Mouse (Mus musculus): ENCODE results near the gene Iglon5. TPM values are rescaled to one million over a fixed set of nuclear protein-coding genes. Genes with fewer than 3 reads are reported as not detected.
A peak's percentile ranks its signal among the peaks of the same experiment; 100 is the strongest.

Gene Iglon5
- 9.6 and 10.7 TPM in 2 replicates for polyA plus RNA-seq (2015; fragmentation: Nextera tagmentation; extraction: Ambion mirVana)

DNA sequence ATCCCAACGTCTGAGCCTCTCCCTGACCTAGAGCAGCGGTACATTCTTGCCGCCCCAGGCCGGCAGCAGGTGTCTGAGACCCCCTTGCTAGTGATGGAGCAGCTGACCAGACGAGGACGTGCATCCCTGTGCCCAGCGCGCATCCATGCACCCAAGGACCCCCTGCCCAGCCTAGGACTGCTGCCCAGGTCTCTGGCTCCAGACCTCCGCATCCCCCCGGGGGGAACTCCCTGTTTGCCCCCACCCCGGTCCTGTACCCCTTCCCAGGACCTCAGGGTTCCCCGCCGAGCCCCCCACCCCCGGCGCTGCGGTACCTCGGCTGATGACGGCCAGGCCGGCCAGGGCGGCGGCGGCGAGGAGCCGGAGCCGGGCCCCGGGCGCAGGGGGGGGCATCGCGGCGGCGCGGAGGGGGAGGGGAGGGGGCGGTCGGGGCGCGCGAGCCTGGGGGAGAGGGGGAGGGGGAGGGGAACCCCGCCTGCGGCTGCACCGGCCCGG is at the start of gene Iglon5:
Gene Iglon5 (minus strand): TSS at position 445 of the 495 bp plus-strand sequence.
- Histone ChIP-seq H3K4me1 (replicated peaks) (peaks cover 23% of the 10 kb centered on the region), H3K4me3 (peak within 1 kb of the TSS; percentile 78), H3K9me3 (no peaks in the 10 kb centered on the region), H3K27me3 (no peaks in the 10 kb centered on the region), H3K27ac (replicated peaks) (peak within 1 kb of the TSS; percentile 89), H3K36me3 (no peaks in the 10 kb centered on the region), H3K9ac (peak within 1 kb of the TSS; percentile 86), H3K4me2 (peak within 1 kb of the TSS; percentile 73)
- under 1% methylated on average over 12 of the region's 41 CpGs for WGBS
- ATAC-seq (ENCODE audit: low FRiP score, low read depth), result peak; percentile 50

DNA sequence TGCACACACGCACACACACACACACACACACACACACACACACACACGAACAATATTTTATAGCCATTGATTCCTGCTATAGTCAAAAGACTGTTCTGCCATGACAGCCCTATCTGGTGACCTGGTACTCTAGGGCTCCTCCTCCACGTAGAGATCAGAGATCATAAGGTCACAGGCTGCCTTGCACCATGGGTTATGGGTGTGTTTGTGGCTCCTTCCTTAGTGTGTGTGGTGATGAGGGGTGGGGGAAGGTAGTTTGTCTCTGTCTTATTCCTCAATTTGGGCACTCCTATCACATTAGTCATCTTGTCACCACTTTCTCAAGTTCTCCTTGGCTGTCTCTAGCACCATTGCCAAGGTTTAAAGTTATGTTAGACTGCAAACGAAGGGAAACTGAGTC is 48.6 kb upstream of the Iglon5 start:
- WGBS, result 66% methylated on average over 4 of the region's 4 CpGs
- no peaks in the 10 kb centered on the region for H3K4me1 ChIP-seq (replicated peaks)
- H3K9ac ChIP-seq, result no peak overlapping the region
- no peak overlapping the region for H3K4me3 ChIP-seq
- H3K9me3 ChIP-seq, result no peaks in the 10 kb centered on the region
- no peaks in the 10 kb centered on the region for H3K27me3 ChIP-seq
- H3K36me3 ChIP-seq, result no peaks in the 10 kb centered on the region
- H3K4me2 ChIP-seq, result no peak overlapping the region
- ATAC-seq (ENCODE audit: low FRiP score, low read depth), result no peak
- no peak overlapping the region for H3K27ac ChIP-seq (replicated peaks)

- H3K36me3 ChIP-seq, result no peaks in the 10 kb centered on the region
- WGBS, result 91% methylated on average over 9 of the region's 9 CpGs
- H3K4me3 ChIP-seq, result no peak overlapping the region
- ATAC-seq (ENCODE audit: low FRiP score, low read depth), result no peak
- no peak overlapping the region for H3K27ac ChIP-seq (replicated peaks)
- no peak overlapping the region for H3K4me2 ChIP-seq
- H3K9me3 ChIP-seq, result no peaks in the 10 kb centered on the region
- H3K27me3 ChIP-seq, result no peaks in the 10 kb centered on the region
- H3K9ac ChIP-seq, result no peak overlapping the region
- no peaks in the 10 kb centered on the region for H3K4me1 ChIP-seq (replicated peaks)
These were observed 43.1 kb upstream of the Iglon5 start for GRCm38 (mm10) chr7:43532936-43533505.

GRCm38 (mm10) chr7:43530216-43530785 is 40.4 kb upstream of the Iglon5 start:
- Histone ChIP-seq H3K36me3 (no peaks in the 10 kb centered on the region), H3K27ac (replicated peaks) (no peak overlapping the region), H3K4me3 (no peak overlapping the region), H3K9ac (no peak overlapping the region), H3K9me3 (no peaks in the 10 kb centered on the region), H3K4me2 (no peak overlapping the region), H3K27me3 (no peaks in the 10 kb centered on the region), H3K4me1 (replicated peaks) (no peaks in the 10 kb centered on the region)
- WGBS, result 76% methylated on average over 8 of the region's 8 CpGs
- ATAC-seq (ENCODE audit: low FRiP score, low read depth), result no peak

- 57% methylated on average over 3 of the region's 3 CpGs for WGBS
These were observed 35.4 kb upstream of the Iglon5 start for GRCm38 (mm10) chr7:43525313-43525712.

GRCm38 (mm10) chr7:43522776-43523175 is 32.9 kb upstream of the Iglon5 start:
- no peak for ATAC-seq (ENCODE audit: low FRiP score, low read depth)
- no peaks in the 10 kb centered on the region for H3K4me1 ChIP-seq (replicated peaks)
- H3K9ac ChIP-seq, result no peak overlapping the region
- H3K4me2 ChIP-seq, result no peak overlapping the region
- H3K27ac ChIP-seq (replicated peaks), result no peak overlapping the region
- no peaks in the 10 kb centered on the region for H3K27me3 ChIP-seq
- H3K9me3 ChIP-seq, result no peaks in the 10 kb centered on the region
- H3K4me3 ChIP-seq, result no peak overlapping the region
- WGBS, result 86% methylated on average over 2 of the region's 2 CpGs
- no peaks in the 10 kb centered on the region for H3K36me3 ChIP-seq

More at GRCm38 (mm10) chr7:43525313-43525712, 35.4 kb upstream of the Iglon5 start:
- H3K9me3 ChIP-seq, result no peaks in the 10 kb centered on the region
- no peak overlapping the region for H3K27ac ChIP-seq (replicated peaks)
- H3K4me1 ChIP-seq (replicated peaks), result no peaks in the 10 kb centered on the region
- H3K4me2 ChIP-seq, result no peak overlapping the region
- no peak for ATAC-seq (ENCODE audit: low FRiP score, low read depth)
- H3K27me3 ChIP-seq, result no peaks in the 10 kb centered on the region
- no peak overlapping the region for H3K4me3 ChIP-seq
- no peaks in the 10 kb centered on the region for H3K36me3 ChIP-seq
- H3K9ac ChIP-seq, result no peak overlapping the region

- Histone ChIP-seq H3K27me3 (no peaks in the 10 kb centered on the region), H3K4me3 (no peak overlapping the region), H3K27ac (replicated peaks) (no peak overlapping the region), H3K9ac (no peak overlapping the region), H3K36me3 (no peaks in the 10 kb centered on the region), H3K4me1 (replicated peaks) (no peaks in the 10 kb centered on the region), H3K9me3 (no peaks in the 10 kb centered on the region), H3K4me2 (no peak overlapping the region)
- WGBS, result 82% methylated on average over 15 of the region's 15 CpGs
- ATAC-seq (ENCODE audit: low FRiP score, low read depth), result no peak
These were observed 28.5 kb upstream of the Iglon5 start for GRCm38 (mm10) chr7:43518341-43518740.

DNA sequence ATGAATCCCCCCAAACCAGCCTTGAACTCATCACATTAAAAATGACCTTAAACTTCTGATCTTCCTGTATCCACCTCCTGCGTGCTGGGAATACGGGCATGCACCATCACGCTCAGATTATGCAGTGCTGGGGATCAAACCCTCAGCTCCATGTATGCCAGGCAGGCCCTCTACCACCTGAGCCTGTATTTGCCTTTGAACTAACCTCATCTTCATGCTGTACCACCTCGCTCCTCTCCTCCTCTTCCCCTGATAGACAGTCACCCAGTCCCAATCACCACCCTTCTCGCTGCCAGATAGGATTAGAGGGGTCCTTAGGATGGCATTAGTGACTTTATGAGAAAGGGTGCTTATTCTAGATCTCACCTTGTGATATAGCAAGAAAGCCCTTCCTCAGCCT is 25.2 kb upstream of the Iglon5 start:
- no peak overlapping the region for H3K9ac ChIP-seq
- no peaks in the 10 kb centered on the region for H3K4me1 ChIP-seq (replicated peaks)
- no peaks in the 10 kb centered on the region for H3K27me3 ChIP-seq
- H3K27ac ChIP-seq (replicated peaks), result no peak overlapping the region
- H3K9me3 ChIP-seq, result no peaks in the 10 kb centered on the region
- no peaks in the 10 kb centered on the region for H3K36me3 ChIP-seq
- WGBS, result 86% methylated on average over 5 of the region's 5 CpGs
- ATAC-seq (ENCODE audit: low FRiP score, low read depth), result no peak
- H3K4me2 ChIP-seq, result no peak overlapping the region
- H3K4me3 ChIP-seq, result no peak overlapping the region

GRCm38 (mm10) chr7:43512519-43512918 is 22.6 kb upstream of the Iglon5 start:
- no peak overlapping the region for H3K4me3 ChIP-seq
- H3K4me1 ChIP-seq (replicated peaks), result no peaks in the 10 kb centered on the region
- no peak overlapping the region for H3K4me2 ChIP-seq
- no peaks in the 10 kb centered on the region for H3K27me3 ChIP-seq
- H3K27ac ChIP-seq (replicated peaks), result no peak overlapping the region
- no peak overlapping the region for H3K9ac ChIP-seq
- no peak for ATAC-seq (ENCODE audit: low FRiP score, low read depth)
- 88% methylated on average over 4 of the region's 4 CpGs for WGBS
- H3K36me3 ChIP-seq, result no peaks in the 10 kb centered on the region
- no peaks in the 10 kb centered on the region for H3K9me3 ChIP-seq

DNA sequence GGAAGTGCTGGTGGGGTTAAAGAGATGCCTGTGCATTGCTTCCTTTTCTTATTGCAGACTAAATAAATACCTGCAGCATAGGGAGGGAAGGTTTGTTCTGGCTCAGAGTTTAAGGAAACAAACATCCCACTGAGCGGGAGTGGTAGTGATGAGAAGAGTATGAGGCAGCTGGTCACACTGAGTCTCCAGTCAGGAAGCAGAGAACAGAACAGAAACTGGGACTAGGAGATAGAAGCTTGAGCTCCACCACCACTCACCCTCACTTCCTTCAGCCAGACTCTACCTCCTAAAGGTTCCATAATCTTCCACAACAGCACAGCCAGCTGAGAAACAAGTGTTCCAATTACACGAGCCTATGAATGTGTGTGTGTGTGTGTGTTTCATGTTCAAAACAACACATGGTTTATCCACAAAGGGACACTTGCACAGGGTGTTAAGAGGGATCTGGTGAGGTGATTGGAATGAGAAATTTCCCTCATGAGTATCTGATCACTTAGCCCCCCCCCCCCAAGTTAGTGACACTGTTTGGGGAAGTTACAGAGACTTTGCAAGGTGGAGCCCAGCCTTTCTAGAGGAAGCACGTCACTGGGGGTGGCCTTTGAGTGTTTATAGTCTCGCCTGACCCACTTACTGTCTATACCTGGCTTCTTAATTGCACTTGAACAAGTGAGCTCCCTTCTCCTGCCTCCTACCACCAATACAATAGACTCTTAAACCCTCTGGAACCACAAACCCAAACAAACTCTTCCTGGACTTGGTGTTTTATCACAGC is 22.0 kb upstream of the Iglon5 start:
- no peaks in the 10 kb centered on the region for H3K9me3 ChIP-seq
- no peak overlapping the region for H3K9ac ChIP-seq
- no peaks in the 10 kb centered on the region for H3K4me1 ChIP-seq (replicated peaks)
- H3K4me3 ChIP-seq, result no peak overlapping the region
- no peak overlapping the region for H3K27ac ChIP-seq (replicated peaks)
- H3K4me2 ChIP-seq, result no peak overlapping the region
- H3K27me3 ChIP-seq, result no peaks in the 10 kb centered on the region
- ATAC-seq (ENCODE audit: low FRiP score, low read depth), result no peak
- H3K36me3 ChIP-seq, result no peaks in the 10 kb centered on the region
- WGBS, result 65% methylated on average over 4 of the region's 4 CpGs

DNA sequence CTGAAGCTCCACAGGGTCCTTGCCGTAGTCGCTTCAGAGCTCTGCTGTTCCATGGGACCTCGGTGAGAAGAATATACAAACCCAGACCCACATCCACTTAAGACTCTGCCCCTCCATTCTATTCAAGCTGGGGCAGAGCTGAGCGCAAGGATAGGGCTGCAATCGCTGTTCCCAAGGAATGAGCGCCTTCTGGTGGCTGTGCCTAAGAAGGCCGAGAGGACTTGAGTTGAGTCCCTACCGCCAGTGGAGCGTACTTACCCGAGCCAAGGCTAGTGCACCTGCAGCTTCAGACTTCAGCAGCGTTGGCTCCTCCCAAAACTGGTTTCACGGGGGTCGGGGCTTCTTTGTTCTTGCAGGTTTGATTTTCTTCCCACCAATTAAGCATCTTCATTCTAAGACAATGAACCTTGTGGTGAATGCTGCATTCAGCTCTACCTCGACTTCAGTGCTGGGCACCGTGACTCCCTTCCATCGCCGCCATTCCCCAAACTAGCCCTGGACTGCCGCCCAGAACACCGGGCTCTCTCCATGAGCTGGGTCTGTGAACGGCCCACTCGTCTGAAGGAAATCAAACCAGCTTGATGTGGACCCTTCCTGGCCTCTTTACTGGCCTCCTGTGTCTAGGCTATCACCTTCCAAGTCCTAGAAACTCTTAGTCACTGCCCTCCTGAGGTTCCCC is 5.6 kb upstream of the Iglon5 start:
- peak; percentile 79 for ATAC-seq (ENCODE audit: low FRiP score, low read depth)
- H3K36me3 ChIP-seq, result no peaks in the 10 kb centered on the region
- H3K4me1 ChIP-seq (replicated peaks), result 0 out of 2 replicates have a peak, but pooled peaks cover 5% of the 10 kb centered on the region
- H3K9me3 ChIP-seq, result no peaks in the 10 kb centered on the region
- H3K27ac ChIP-seq (replicated peaks), result no peak overlapping the region
- no peak overlapping the region for H3K9ac ChIP-seq
- no peak overlapping the region for H3K4me3 ChIP-seq
- whole genome bisulfite sequencing, result 10% methylated on average over 21 of the region's 21 CpGs
- H3K4me2 ChIP-seq, result peak overlapping the region; percentile 20
- H3K27me3 ChIP-seq, result no peaks in the 10 kb centered on the region

GRCm38 (mm10) chr7:43490861-43491260 is 986 bp upstream of the Iglon5 start:
- Histone ChIP-seq H3K27ac (replicated peaks) (peak overlapping the region; percentile 89; the same call in 1 of the 2 replicates), H3K27me3 (no peaks in the 10 kb centered on the region), H3K4me3 (peak overlapping the region; percentile 78; the same call in 1 of the 2 replicates), H3K4me1 (replicated peaks) (peaks cover 23% of the 10 kb centered on the region), H3K9ac (no peak overlapping the region), H3K36me3 (no peaks in the 10 kb centered on the region), H3K9me3 (no peaks in the 10 kb centered on the region), H3K4me2 (peak overlapping the region; percentile 73)
- ATAC-seq (ENCODE audit: low FRiP score, low read depth), result no peak
- WGBS, result 69% methylated on average over 9 of the region's 9 CpGs
